Mouse (Mus musculus): ENCODE measurements around the gene Fahd2a.

The Fahd2a gene

GRCm38 (mm10) chr2:127444055-127444789 lies at the start of gene Fahd2a:
TSS of gene Fahd2a (minus strand) at chr2:127444565.
- peak; percentile 92 for DNase-seq (ENCODE audit: low spot score)

- DNase-seq (ENCODE audit: low spot score), result no peak
Measured at GRCm38 (mm10) chr2:127484476-127485170, 40.3 kb upstream of the Fahd2a start.

GRCm38 (mm10) chr2:127483001-127483400 lies 38.6 kb upstream of the Fahd2a start:
- no peak for DNase-seq (ENCODE audit: low spot score)

GRCm38 (mm10) chr2:127482533-127482911 lies 38.2 kb upstream of the Fahd2a start:
- no peak for DNase-seq (ENCODE audit: low spot score)

- no peak for DNase-seq (ENCODE audit: low spot score)
Measured at GRCm38 (mm10) chr2:127481841-127482532, 37.6 kb upstream of the Fahd2a start.

- DNase-seq (ENCODE audit: low spot score), result no peak
Measured at GRCm38 (mm10) chr2:127479763-127480162, 35.4 kb upstream of the Fahd2a start.

- DNase-seq (ENCODE audit: low spot score), result no peak
Measured at GRCm38 (mm10) chr2:127479210-127479609, 34.8 kb upstream of the Fahd2a start.

- DNase-seq (ENCODE audit: low spot score), result no peak
Measured at GRCm38 (mm10) chr2:127472279-127472678, 27.9 kb upstream of the Fahd2a start.

- DNase-seq (ENCODE audit: low spot score), result no peak
Measured at GRCm38 (mm10) chr2:127471281-127471680, 26.9 kb upstream of the Fahd2a start.

GRCm38 (mm10) chr2:127470661-127471060 lies 26.3 kb upstream of the Fahd2a start:
- no peak for DNase-seq (ENCODE audit: low spot score)

GRCm38 (mm10) chr2:127470183-127470582 lies 25.8 kb upstream of the Fahd2a start:
- DNase-seq (ENCODE audit: low spot score), result no peak

- peak; percentile 8 for DNase-seq (ENCODE audit: low spot score)
Measured at GRCm38 (mm10) chr2:127462314-127462713, 17.9 kb upstream of the Fahd2a start.

- DNase-seq (ENCODE audit: low spot score), result no peak
Measured at GRCm38 (mm10) chr2:127461351-127461750, 17.0 kb upstream of the Fahd2a start.

GRCm38 (mm10) chr2:127459341-127459740 lies 15.0 kb upstream of the Fahd2a start:
- DNase-seq (ENCODE audit: low spot score), result no peak

- DNase-seq (ENCODE audit: low spot score), result peak; percentile 39
Measured at GRCm38 (mm10) chr2:127453764-127454163, 9.4 kb upstream of the Fahd2a start.

GRCm38 (mm10) chr2:127453141-127453540 lies 8.8 kb upstream of the Fahd2a start:
- DNase-seq (ENCODE audit: low spot score), result no peak

- DNase-seq (ENCODE audit: low spot score), result no peak
Measured at GRCm38 (mm10) chr2:127451748-127452147, 7.4 kb upstream of the Fahd2a start.

GRCm38 (mm10) chr2:127449691-127450090 lies 5.3 kb upstream of the Fahd2a start:
- DNase-seq (ENCODE audit: low spot score), result no peak

- DNase-seq (ENCODE audit: low spot score), result no peak
Measured at GRCm38 (mm10) chr2:127446847-127447246, 2.5 kb upstream of the Fahd2a start.

GRCm38 (mm10) chr2:127437697-127438096 lies 6.7 kb downstream of the Fahd2a start:
- no peak for DNase-seq (ENCODE audit: low spot score)

- no peak for DNase-seq (ENCODE audit: low spot score)
Measured at GRCm38 (mm10) chr2:127435554-127435953, 8.8 kb downstream of the Fahd2a start.

GRCm38 (mm10) chr2:127435135-127435534 lies 9.2 kb downstream of the Fahd2a start:
- DNase-seq (ENCODE audit: low spot score), result peak; percentile 16
